Mouse (Mus musculus): ENCODE data around the gene Anxa3. TPM values are rescaled to one million over a fixed set of nuclear protein-coding genes. Genes with fewer than 3 reads are reported as not detected.

Anxa3 gene
- polyA plus RNA-seq (2014; fragmentation: Illumina TruSeq; extraction: RNeasy Lipid Tissue Mini Kit (QIAGEN cat#74804)), result 140 TPM

GRCm38 (mm10) chr5:96792936-96793718 lies at the start of gene Anxa3:
TSS of gene Anxa3 (plus strand) at chr5:96793339.

Other genes with a start within 250 kb of the Anxa3 start
- 70.0 TPM for gene Bmp2k, start 204.3 kb downstream of the Anxa3 start, polyA plus RNA-seq (2014; fragmentation: Illumina TruSeq; extraction: RNeasy Lipid Tissue Mini Kit (QIAGEN cat#74804))

Measured in ovary, adult 10 weeks (tissue).